Mouse (Mus musculus): Measurements from ENCODE around the gene Col5a2. TPM values are rescaled to one million over a fixed set of nuclear protein-coding genes. Genes with fewer than 3 reads are reported as not detected.

Col5a2 gene
- polyA plus RNA-seq, 1 experiment from 2014 or later = 3.8 TPM

DNA sequence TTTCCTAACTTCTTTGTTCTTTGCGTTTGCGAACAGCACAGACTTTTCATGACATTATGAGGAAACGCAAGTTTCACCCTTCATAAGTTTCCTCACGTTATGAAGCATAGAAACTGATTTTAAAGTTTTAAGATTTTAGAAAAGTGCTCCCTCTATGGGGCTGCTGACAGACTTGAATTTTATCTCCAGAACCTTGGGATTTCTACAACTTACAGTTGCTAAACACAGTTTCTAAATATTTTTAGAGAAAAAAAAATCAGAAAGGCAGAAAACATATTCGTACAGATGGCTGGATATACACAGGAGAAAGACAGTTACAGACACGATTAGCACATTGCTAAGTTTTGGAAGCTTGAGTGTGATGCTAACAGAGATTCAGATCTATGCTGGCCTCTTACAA lies 1.6 kb downstream of the Col5a2 start:
- no peaks in the 10 kb centered on the region for H3K4me1 ChIP-seq (ENCODE audit: control insufficient read depth, insufficient read depth, low read length)
- peak overlapping the region; percentile 46; the same call in 1 of the 2 replicates for H3K4me2 ChIP-seq (ENCODE audit: low read depth, low read length)
- H3K36me3 ChIP-seq (ENCODE audit: control insufficient read depth, insufficient read depth, low read length) = no peaks in the 10 kb centered on the region
- H3K9me3 ChIP-seq (ENCODE audit: control insufficient read depth, low read length) = no peaks in the 10 kb centered on the region
- H3K27ac ChIP-seq (ENCODE audit: low read depth, low read length) = no peak overlapping the region
- H3K9ac ChIP-seq (replicated peaks; ENCODE audit: low read depth, low read length) = no peak overlapping the region; the same call in 1 of the 2 replicates
- ATAC-seq (ENCODE audit: low read depth) = no peak
- H3K27me3 ChIP-seq (ENCODE audit: control insufficient read depth, insufficient read depth, low read length) = no peaks in the 10 kb centered on the region
- peak overlapping the region; percentile 32; the same call in 1 of the 2 replicates for H3K4me3 ChIP-seq (ENCODE audit: low read depth, low read length)
- 67% methylated on average over 6 of the region's 6 CpGs for WGBS

DNA sequence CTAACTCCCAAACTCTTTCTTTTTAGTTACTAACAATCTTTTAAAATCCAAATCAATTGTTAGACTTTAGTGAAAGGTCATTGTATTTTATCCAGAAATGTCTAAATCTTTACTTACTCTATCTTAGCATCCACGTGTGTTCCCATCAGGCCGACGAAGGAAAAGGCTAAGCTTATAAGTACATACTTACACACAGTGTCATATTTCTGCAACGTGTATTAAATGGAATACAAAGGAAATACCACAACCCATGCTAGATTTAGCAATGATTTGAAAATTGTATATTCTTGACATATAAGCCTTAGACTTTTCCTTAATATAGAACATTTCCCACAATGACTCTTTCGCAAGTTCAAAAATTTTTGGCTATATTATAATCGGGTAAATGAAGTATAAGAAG lies 2.6 kb downstream of the Col5a2 start:
- H3K4me1 ChIP-seq (ENCODE audit: control insufficient read depth, insufficient read depth, low read length) = no peaks in the 10 kb centered on the region
- H3K4me2 ChIP-seq (ENCODE audit: low read depth, low read length) = no peak overlapping the region
- H3K27me3 ChIP-seq (ENCODE audit: control insufficient read depth, insufficient read depth, low read length) = no peaks in the 10 kb centered on the region
- H3K4me3 ChIP-seq (ENCODE audit: low read depth, low read length) = no peak overlapping the region
- no peaks in the 10 kb centered on the region for H3K36me3 ChIP-seq (ENCODE audit: control insufficient read depth, insufficient read depth, low read length)
- 94% methylated on average over 6 of the region's 6 CpGs for WGBS
- no peak overlapping the region for H3K27ac ChIP-seq (ENCODE audit: low read depth, low read length)
- no peak overlapping the region for H3K9ac ChIP-seq (replicated peaks; ENCODE audit: low read depth, low read length)
- no peaks in the 10 kb centered on the region for H3K9me3 ChIP-seq (ENCODE audit: control insufficient read depth, low read length)
- ATAC-seq (ENCODE audit: low read depth) = no peak

DNA sequence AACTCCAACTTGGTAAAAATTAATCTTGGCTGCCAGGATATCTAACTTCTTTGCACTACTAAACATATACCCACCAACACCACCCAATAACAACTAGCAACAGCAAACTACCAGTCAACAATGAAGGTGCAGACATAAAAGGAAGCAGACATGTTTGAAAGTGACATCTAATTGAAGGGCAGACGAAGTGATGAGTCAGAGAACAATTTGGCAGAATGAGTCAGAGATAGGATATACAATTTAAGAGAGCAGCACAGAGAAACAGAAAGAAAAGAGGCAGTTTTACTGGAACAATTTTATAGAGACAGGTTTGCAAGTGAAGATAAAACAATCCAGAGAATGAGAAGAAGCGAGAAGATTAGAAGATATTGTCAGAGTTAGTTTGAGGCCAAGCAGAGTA lies 8.1 kb downstream of the Col5a2 start:
- Histone ChIP-seq H3K27me3 (ENCODE audit: control insufficient read depth, insufficient read depth, low read length) (no peaks in the 10 kb centered on the region), H3K4me2 (ENCODE audit: low read depth, low read length) (no peak overlapping the region), H3K27ac (ENCODE audit: low read depth, low read length) (no peak overlapping the region), H3K9me3 (ENCODE audit: control insufficient read depth, low read length) (no peaks in the 10 kb centered on the region), H3K4me3 (ENCODE audit: low read depth, low read length) (no peak overlapping the region), H3K9ac (replicated peaks; ENCODE audit: low read depth, low read length) (no peak overlapping the region), H3K4me1 (ENCODE audit: control insufficient read depth, insufficient read depth, low read length) (no peaks in the 10 kb centered on the region), H3K36me3 (ENCODE audit: control insufficient read depth, insufficient read depth, low read length) (no peaks in the 10 kb centered on the region)
- no peak for ATAC-seq (ENCODE audit: low read depth)
- 85% methylated on average over 2 of the region's 2 CpGs for WGBS

DNA sequence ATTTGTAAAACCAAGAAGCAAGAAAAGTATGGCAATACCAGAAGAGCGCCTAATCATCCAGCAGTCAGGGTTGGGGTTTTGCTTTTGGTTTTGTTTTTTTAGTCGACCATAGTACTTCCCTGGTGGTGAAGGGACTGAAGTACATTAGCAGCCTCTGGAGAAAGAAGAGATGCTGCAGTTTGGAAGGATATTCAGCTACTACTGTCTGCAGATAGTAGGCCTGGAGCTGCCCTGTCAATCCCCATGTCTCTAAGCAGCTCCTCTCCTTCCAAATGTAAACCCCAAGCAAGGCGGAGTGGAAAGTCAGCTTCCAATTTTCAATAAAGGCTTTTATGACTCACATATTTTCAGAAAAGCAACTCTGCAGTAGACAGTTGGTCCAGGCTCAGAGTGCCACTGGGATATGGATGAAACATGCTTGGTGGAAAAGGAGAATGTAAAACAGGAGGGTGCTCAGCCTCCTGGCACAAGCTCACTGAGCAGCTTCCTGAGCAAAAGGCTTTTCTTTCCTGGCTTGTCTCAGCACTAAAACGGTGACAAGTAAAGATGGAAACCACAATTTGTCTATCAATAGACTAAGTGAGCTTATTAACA lies 10.9 kb downstream of the Col5a2 start:
- H3K9ac ChIP-seq (replicated peaks; ENCODE audit: low read depth, low read length) = no peak overlapping the region
- no peaks in the 10 kb centered on the region for H3K9me3 ChIP-seq (ENCODE audit: control insufficient read depth, low read length)
- no peak for ATAC-seq (ENCODE audit: low read depth)
- WGBS = 92% methylated on average over 4 of the region's 4 CpGs
- no peaks in the 10 kb centered on the region for H3K27me3 ChIP-seq (ENCODE audit: control insufficient read depth, insufficient read depth, low read length)
- H3K27ac ChIP-seq (ENCODE audit: low read depth, low read length) = no peak overlapping the region
- no peak overlapping the region for H3K4me2 ChIP-seq (ENCODE audit: low read depth, low read length)
- H3K4me3 ChIP-seq (ENCODE audit: low read depth, low read length) = no peak overlapping the region
- no peaks in the 10 kb centered on the region for H3K36me3 ChIP-seq (ENCODE audit: control insufficient read depth, insufficient read depth, low read length)
- H3K4me1 ChIP-seq (ENCODE audit: control insufficient read depth, insufficient read depth, low read length) = no peaks in the 10 kb centered on the region

DNA sequence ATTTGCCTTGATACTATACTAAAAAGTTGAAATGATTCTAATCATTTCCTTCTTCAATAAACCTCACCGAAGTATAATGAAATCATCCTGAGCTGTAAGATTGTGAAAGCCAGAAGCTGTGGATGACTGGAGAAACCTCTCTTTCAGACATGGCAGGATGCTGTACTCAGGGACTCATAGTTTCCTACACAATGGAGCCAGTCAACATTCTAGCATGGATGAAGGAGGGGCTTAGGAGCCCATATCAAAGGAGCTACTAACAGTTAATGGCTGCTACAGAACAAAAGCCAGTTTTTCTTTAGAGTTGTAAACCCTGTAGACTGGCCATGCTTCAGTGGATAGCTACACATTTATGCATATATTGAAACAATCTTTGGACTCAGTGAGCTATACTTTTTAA lies 12.6 kb downstream of the Col5a2 start:
- H3K36me3 ChIP-seq (ENCODE audit: control insufficient read depth, insufficient read depth, low read length) = no peaks in the 10 kb centered on the region

DNA sequence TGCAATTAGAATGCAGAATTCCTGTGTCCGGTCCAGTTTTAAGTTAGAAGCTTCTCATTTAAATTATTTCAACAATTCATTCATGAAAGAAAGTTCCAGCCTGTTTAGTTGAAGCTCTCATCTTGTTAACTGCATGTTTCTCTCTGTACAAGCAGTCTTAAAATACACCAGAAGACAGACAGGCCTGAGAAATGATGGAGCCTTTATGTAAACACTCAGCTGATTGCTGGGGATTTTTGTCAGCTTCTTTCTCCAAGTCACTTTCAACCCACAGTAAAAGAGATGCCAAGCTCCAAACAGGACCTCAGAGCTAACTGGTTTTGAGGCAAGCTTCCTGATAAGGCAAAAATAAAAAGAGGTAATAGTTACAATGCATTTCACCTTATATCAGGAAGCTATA lies 14.8 kb downstream of the Col5a2 start:
- Histone ChIP-seq H3K36me3 (ENCODE audit: control insufficient read depth, insufficient read depth, low read length) (no peaks in the 10 kb centered on the region), H3K27me3 (ENCODE audit: control insufficient read depth, insufficient read depth, low read length) (no peaks in the 10 kb centered on the region), H3K9me3 (ENCODE audit: control insufficient read depth, low read length) (no peaks in the 10 kb centered on the region), H3K9ac (replicated peaks; ENCODE audit: low read depth, low read length) (no peak overlapping the region), H3K4me1 (ENCODE audit: control insufficient read depth, insufficient read depth, low read length) (no peaks in the 10 kb centered on the region), H3K4me2 (ENCODE audit: low read depth, low read length) (no peak overlapping the region), H3K27ac (ENCODE audit: low read depth, low read length) (no peak overlapping the region), H3K4me3 (ENCODE audit: low read depth, low read length) (no peak overlapping the region)
- WGBS = 88% methylated on average over 1 of the region's 1 CpGs
- no peak for ATAC-seq (ENCODE audit: low read depth)

More for the DNA sequence above, 12.6 kb downstream of the Col5a2 start:
- no peaks in the 10 kb centered on the region for H3K4me1 ChIP-seq (ENCODE audit: control insufficient read depth, insufficient read depth, low read length)
- no peak overlapping the region for H3K27ac ChIP-seq (ENCODE audit: low read depth, low read length)
- no peak for ATAC-seq (ENCODE audit: low read depth)
- no peaks in the 10 kb centered on the region for H3K9me3 ChIP-seq (ENCODE audit: control insufficient read depth, low read length)
- no peak overlapping the region for H3K9ac ChIP-seq (replicated peaks; ENCODE audit: low read depth, low read length)
- no peak overlapping the region for H3K4me2 ChIP-seq (ENCODE audit: low read depth, low read length)
- no peak overlapping the region for H3K4me3 ChIP-seq (ENCODE audit: low read depth, low read length)
- 91% methylated on average over 1 of the region's 1 CpGs for WGBS
- no peaks in the 10 kb centered on the region for H3K27me3 ChIP-seq (ENCODE audit: control insufficient read depth, insufficient read depth, low read length)

DNA sequence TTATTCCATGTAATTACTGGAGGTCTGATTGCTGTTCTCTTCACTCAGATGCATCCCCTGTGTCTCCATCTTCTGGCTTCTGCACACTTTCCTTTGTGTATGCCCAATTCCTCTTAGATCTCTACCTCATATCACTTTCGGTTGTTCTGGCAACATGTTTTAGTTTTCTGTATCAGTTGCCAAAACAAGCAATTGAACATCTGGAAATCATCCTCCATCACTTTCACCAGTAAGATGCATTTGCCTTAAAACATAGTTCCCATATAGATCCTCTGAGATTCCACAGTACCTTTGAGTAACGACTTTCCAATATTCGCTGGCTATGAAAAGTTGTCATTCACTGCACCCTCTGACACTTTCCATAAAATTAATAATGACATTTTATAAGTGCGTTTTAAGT lies 20.1 kb downstream of the Col5a2 start:
- Histone ChIP-seq H3K27me3 (ENCODE audit: control insufficient read depth, insufficient read depth, low read length) (no peaks in the 10 kb centered on the region), H3K4me3 (ENCODE audit: low read depth, low read length) (no peak overlapping the region), H3K4me2 (ENCODE audit: low read depth, low read length) (no peak overlapping the region), H3K9ac (replicated peaks; ENCODE audit: low read depth, low read length) (no peak overlapping the region), H3K27ac (ENCODE audit: low read depth, low read length) (no peak overlapping the region), H3K36me3 (ENCODE audit: control insufficient read depth, insufficient read depth, low read length) (no peaks in the 10 kb centered on the region), H3K4me1 (ENCODE audit: control insufficient read depth, insufficient read depth, low read length) (no peaks in the 10 kb centered on the region), H3K9me3 (ENCODE audit: control insufficient read depth, low read length) (no peaks in the 10 kb centered on the region)
- no peak for ATAC-seq (ENCODE audit: low read depth)
- whole genome bisulfite sequencing = 90% methylated on average over 4 of the region's 4 CpGs

DNA sequence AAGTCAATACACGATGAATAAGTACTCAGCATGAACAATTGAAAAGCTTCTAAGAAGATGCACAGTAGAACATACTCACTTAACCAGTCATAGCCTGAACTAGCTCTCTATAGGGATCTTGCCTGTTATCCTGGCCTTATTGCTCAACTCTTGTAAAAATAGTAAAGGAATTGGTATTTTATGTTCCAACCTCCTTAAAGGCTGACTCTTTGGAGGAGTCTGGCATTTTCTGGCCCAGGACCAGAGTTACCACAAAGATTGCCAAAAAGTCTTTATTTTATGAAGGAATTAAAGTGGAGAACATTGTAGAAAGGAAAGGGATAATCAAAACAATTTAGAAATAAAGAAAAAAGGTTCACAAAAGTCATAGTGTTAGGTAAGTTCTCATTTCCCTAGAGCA lies 21.2 kb downstream of the Col5a2 start:
- Histone ChIP-seq H3K4me1 (ENCODE audit: control insufficient read depth, insufficient read depth, low read length) (no peaks in the 10 kb centered on the region), H3K4me2 (ENCODE audit: low read depth, low read length) (no peak overlapping the region), H3K9me3 (ENCODE audit: control insufficient read depth, low read length) (no peaks in the 10 kb centered on the region), H3K36me3 (ENCODE audit: control insufficient read depth, insufficient read depth, low read length) (no peaks in the 10 kb centered on the region), H3K4me3 (ENCODE audit: low read depth, low read length) (no peak overlapping the region), H3K27ac (ENCODE audit: low read depth, low read length) (no peak overlapping the region), H3K9ac (replicated peaks; ENCODE audit: low read depth, low read length) (no peak overlapping the region), H3K27me3 (ENCODE audit: control insufficient read depth, insufficient read depth, low read length) (no peaks in the 10 kb centered on the region)
- WGBS = 85% methylated on average over 1 of the region's 1 CpGs
- ATAC-seq (ENCODE audit: low read depth) = no peak

DNA sequence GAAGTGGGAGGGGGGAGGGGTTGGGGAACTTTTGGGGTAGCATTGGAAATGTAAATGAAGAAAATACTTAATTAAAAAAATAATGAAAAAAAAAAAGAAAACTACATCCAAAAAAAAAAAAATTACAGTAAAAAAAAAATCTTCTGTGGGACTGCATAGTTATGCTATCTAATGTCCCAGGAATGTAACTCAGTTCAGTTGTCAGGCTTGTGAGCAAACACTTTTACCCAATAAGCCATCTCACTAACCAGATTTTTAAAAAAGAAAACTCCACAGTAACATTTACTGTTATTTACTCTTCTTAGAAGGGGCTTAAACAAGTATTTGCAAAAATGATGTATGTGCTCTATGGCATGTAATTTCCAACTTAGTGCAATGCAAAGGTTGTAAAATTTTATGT lies 24.0 kb downstream of the Col5a2 start:
- H3K27me3 ChIP-seq (ENCODE audit: control insufficient read depth, insufficient read depth, low read length) = no peaks in the 10 kb centered on the region
- no peak for ATAC-seq (ENCODE audit: low read depth)
- H3K36me3 ChIP-seq (ENCODE audit: control insufficient read depth, insufficient read depth, low read length) = no peaks in the 10 kb centered on the region
- no peak overlapping the region for H3K27ac ChIP-seq (ENCODE audit: low read depth, low read length)
- no peaks in the 10 kb centered on the region for H3K4me1 ChIP-seq (ENCODE audit: control insufficient read depth, insufficient read depth, low read length)
- no peak overlapping the region for H3K4me2 ChIP-seq (ENCODE audit: low read depth, low read length)
- H3K4me3 ChIP-seq (ENCODE audit: low read depth, low read length) = no peak overlapping the region
- no peak overlapping the region for H3K9ac ChIP-seq (replicated peaks; ENCODE audit: low read depth, low read length)
- H3K9me3 ChIP-seq (ENCODE audit: control insufficient read depth, low read length) = no peaks in the 10 kb centered on the region
